Mouse (Mus musculus) intestine, postnatal 0 days (tissue): ENCODE data around the gene Tet3. TPM values are rescaled to one million over a fixed set of nuclear protein-coding genes. Genes with fewer than 3 reads are reported as not detected.
"Not testable (repeated sequence)": the region's sequence is repeated elsewhere in the genome, so short reads cannot be mapped to it uniquely, and the experiment has no call there.

Source experiments
- ATAC-seq: fragments of 200-750 bp; cut with Nextera tagmentation; 2 replicates; pipeline ENCODE4 v1.8.0; 2017; ENCODE audit warnings: mild to moderate bottlenecking, moderate TSS enrichment, moderate library complexity
- H3K27ac ChIP-seq: fragments of 300-500 bp; sonication (generic); 2 replicates; pipeline ENCODE4 v1.5.1; 2014; ENCODE audit warnings: mild to moderate bottlenecking, low read depth, low read length, moderate library complexity
- H3K27me3 ChIP-seq: fragments of 300-500 bp; sonication (generic); replicated peaks from 2 replicates; pipeline ENCODE4 v1.6.1; 2014; ENCODE audit warnings: low read length, mixed read lengths; ENCODE audit not compliant: control insufficient read depth, insufficient read depth
- H3K36me3 ChIP-seq: fragments of 300-500 bp; sonication (generic); 2 replicates; pipeline ENCODE4 v1.6.1; 2014; ENCODE audit warnings: mild to moderate bottlenecking, moderate library complexity; ENCODE audit not compliant: control insufficient read depth, insufficient read depth
- H3K4me1 ChIP-seq: fragments of 300-500 bp; sonication (generic); replicated peaks from 2 replicates; pipeline ENCODE4 v1.6.1; 2014; ENCODE audit warnings: antibody characterized with exemption, low read length, mixed read lengths; ENCODE audit not compliant: control insufficient read depth, insufficient read depth
- H3K4me2 ChIP-seq: fragments of 300-500 bp; sonication (generic); replicated peaks from 2 replicates; pipeline ENCODE4 v1.6.1; 2014; ENCODE audit warnings: low read depth, mild to moderate bottlenecking, moderate library complexity
- H3K4me3 ChIP-seq: fragments of 300-500 bp; sonication (generic); 2 replicates; pipeline ENCODE4 v1.5.1; 2014; ENCODE audit warnings: low read depth, low read length
- H3K9ac ChIP-seq: fragments of 300-500 bp; sonication (generic); 2 replicates; pipeline ENCODE4 v1.6.1; 2014; ENCODE audit warnings: mild to moderate bottlenecking, low read depth, low read length
- H3K9me3 ChIP-seq: fragments of 300-500 bp; sonication (generic); 2 replicates; pipeline ENCODE4 v1.6.1; 2016; ENCODE audit warnings: mixed run types; ENCODE audit not compliant: control insufficient read depth
- CTCF ChIP-seq: sonication (generic); IDR thresholded peaks from 2 replicates; pipeline ENCODE4 v1.5.1; 2016; ENCODE audit warnings: low read depth, mild to moderate bottlenecking, control low read depth, antibody characterized with exemption, moderate library complexity
- WGBS: fragments of 180-500 bp; shearing (Covaris S2); extraction: QIAGEN DNeasy Blood & Tissue Kit; methylation state at CpG from one replicate; pipeline ENCODE4 v1.1.7; 2014; 5-methylcytosine and 5-hydroxymethylcytosine counted together
- polyA plus RNA-seq: library from polyadenylated mRNA; unstranded; fragments of >200 nt; fragmentation: Nextera tagmentation; extraction: Ambion mirVana; gene quantifications from 2 replicates; pipeline ENCODE4 v1.2.1, GENCODE M21; 2015

Gene Tet3
- polyA plus RNA-seq, 1 experiment from 2014 or later: 28.1 TPM

GRCm38 (mm10) chr6:83350851-83351405, 108.0 kb downstream of the Tet3 start:
- Histone ChIP-seq H3K36me3 (peaks cover 23% of the 10 kb centered on the region; the same call in 1 of the 2 replicates), H3K4me1 (peaks cover 4% of the 10 kb centered on the region; the same call in 1 of the 2 replicates), H3K27me3 (no peaks in the 10 kb centered on the region), H3K9ac (no peak overlapping the region), H3K27ac (no peak overlapping the region), H3K4me2 (no peak overlapping the region), H3K4me3 (no peak overlapping the region), H3K9me3 (no peaks in the 10 kb centered on the region)
- no peak for TF ChIP-seq CTCF
- 87% methylated on average over 16 of the region's 16 CpGs for WGBS
- no peak for ATAC-seq

DNA sequence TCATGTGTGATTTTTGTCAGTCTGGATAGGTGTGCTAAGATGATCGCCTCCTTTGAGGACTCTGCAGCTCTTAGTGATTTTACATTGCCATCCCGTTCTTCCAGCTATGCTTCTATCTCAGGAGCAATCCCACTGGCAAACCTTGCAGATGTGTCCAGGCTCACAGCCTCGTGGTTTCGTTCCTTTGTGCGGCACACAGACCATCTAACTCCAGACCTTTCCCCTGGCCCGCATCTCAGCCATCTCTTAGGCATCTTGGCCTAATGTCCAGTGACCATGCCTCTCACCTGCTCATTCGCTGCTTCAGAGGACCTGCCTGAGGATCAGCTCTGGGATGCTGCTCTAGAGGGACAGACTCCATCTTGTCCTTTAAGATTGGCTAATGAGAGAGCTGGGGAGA, 108.7 kb downstream of the Tet3 start:
- Histone ChIP-seq H3K4me1 (peaks cover 4% of the 10 kb centered on the region; the same call in 1 of the 2 replicates), H3K9me3 (no peaks in the 10 kb centered on the region), H3K4me2 (peak overlapping the region; percentile 72), H3K36me3 (peaks cover 19% of the 10 kb centered on the region; the same call in 1 of the 2 replicates), H3K27me3 (no peaks in the 10 kb centered on the region), H3K27ac (no peak overlapping the region), H3K9ac (peak overlapping the region; percentile 78), H3K4me3 (peak overlapping the region; percentile 66)
- no peak for TF ChIP-seq CTCF
- 82% methylated on average over 7 of the region's 7 CpGs for WGBS
- no peak for ATAC-seq

- Histone ChIP-seq H3K4me3 (peak overlapping the region; percentile 66), H3K27ac (peak overlapping the region; percentile 6; the same call in 1 of the 2 replicates), H3K36me3 (peaks cover 19% of the 10 kb centered on the region; the same call in 1 of the 2 replicates), H3K4me1 (peaks cover 4% of the 10 kb centered on the region; the same call in 1 of the 2 replicates), H3K4me2 (peak overlapping the region; percentile 72), H3K27me3 (no peaks in the 10 kb centered on the region), H3K9ac (peak overlapping the region; percentile 78), H3K9me3 (no peaks in the 10 kb centered on the region)
- TF ChIP-seq CTCF: peak; percentile 95
- ATAC-seq: peak; percentile 95
- WGBS: under 1% methylated on average over 53 of the region's 53 CpGs
Measured at GRCm38 (mm10) chr6:83349274-83349958, 109.5 kb downstream of the Tet3 start.

DNA sequence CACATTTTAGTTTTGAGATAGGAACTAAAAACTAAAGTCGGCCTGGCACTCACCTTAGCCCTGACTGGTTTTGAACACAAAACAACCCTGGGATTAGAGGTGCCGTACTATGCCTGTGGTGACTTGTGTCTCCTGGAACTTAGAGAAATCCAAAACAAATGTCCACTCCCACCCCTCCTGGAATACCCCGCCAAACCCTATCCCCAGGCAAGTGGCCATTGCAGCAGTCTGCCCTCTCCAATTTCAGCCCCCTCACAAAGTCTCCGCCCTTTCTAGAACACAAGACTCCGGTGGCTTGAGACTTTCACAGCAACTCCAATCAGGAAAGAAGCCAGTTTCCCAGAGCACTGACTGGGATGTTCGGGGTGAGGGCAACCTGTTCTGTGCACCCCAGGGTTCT, 110.0 kb downstream of the Tet3 start, which contains the start of gene Bola3:
Bola3 (plus strand) TSS at position 275 of the 400 bp plus-strand sequence.
- peak; percentile 24 for ATAC-seq
- H3K4me2 ChIP-seq: peak within 1 kb of the TSS; percentile 72
- WGBS: 32% methylated on average over 6 of the region's 6 CpGs
- H3K36me3 ChIP-seq: peaks cover 19% of the 10 kb centered on the region; the same call in 1 of the 2 replicates
- no peak for TF ChIP-seq CTCF
- H3K9me3 ChIP-seq: no peaks in the 10 kb centered on the region
- H3K27me3 ChIP-seq: no peaks in the 10 kb centered on the region
- peak within 1 kb of the TSS; percentile 66 for H3K4me3 ChIP-seq
- peak within 1 kb of the TSS; percentile 6; the same call in 1 of the 2 replicates for H3K27ac ChIP-seq
- H3K4me1 ChIP-seq: peaks cover 4% of the 10 kb centered on the region; the same call in 1 of the 2 replicates
- peak within 1 kb of the TSS; percentile 78 for H3K9ac ChIP-seq

DNA sequence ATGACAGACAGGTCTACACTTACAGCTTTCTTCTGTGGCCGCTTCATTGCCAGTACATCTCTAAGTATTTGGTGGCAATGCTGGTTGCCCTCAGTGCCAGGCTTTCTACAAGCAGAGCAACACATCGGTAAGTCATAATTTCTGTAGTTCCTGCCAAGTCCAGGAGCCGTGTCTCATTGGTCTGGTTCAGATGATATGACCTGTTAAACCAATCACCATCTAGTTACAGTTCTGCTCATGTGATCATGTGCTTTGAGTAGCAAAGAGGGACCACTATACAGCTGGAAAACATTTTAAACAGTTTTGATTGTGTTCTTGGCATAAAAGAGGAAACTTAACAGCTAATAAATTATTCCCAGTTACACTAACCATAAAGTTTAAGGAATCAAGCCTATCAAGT, 111.0 kb downstream of the Tet3 start:
- no peak overlapping the region for H3K4me3 ChIP-seq
- peaks cover 12% of the 10 kb centered on the region; the same call in 1 of the 2 replicates for H3K36me3 ChIP-seq
- H3K4me1 ChIP-seq: peaks cover 4% of the 10 kb centered on the region; the same call in 1 of the 2 replicates
- 82% methylated on average over 3 of the region's 3 CpGs for WGBS
- H3K27me3 ChIP-seq: no peaks in the 10 kb centered on the region
- TF ChIP-seq CTCF: no peak
- H3K4me2 ChIP-seq: no peak overlapping the region
- no peaks in the 10 kb centered on the region for H3K9me3 ChIP-seq
- no peak for ATAC-seq
- no peak overlapping the region for H3K27ac ChIP-seq
- H3K9ac ChIP-seq: no peak overlapping the region

- H3K9me3 ChIP-seq, H3K9ac ChIP-seq, H3K4me2 ChIP-seq, H3K27me3 ChIP-seq, H3K4me1 ChIP-seq, ATAC-seq, H3K27ac ChIP-seq, H3K4me3 ChIP-seq: not testable (repeated sequence)
- H3K36me3 ChIP-seq: peaks cover 30% of the 10 kb centered on the region
- 88% methylated on average over 8 of the region's 8 CpGs for whole genome bisulfite sequencing
Measured at GRCm38 (mm10) chr6:83345285-83345684, 113.6 kb downstream of the Tet3 start.
